Mouse (Mus musculus) liver, embryonic 13.5 days (tissue): Measurements from ENCODE around the gene Gabbr2. TPM values are rescaled to one million over a fixed set of nuclear protein-coding genes. Genes with fewer than 3 reads are reported as not detected.

ENCODE experiments used
- ATAC-seq: fragments of 200-750 bp; cut with Nextera tagmentation; 2 replicates; pipeline ENCODE4 v1.8.0; 2017; ENCODE audit warnings: low read depth, mild to moderate bottlenecking, moderate number of reproducible peaks, moderate library complexity
- DNase-seq: peaks from one replicate; pipeline ENCODE4 v3.0.0; 2022
- H3K27ac ChIP-seq: fragments of 300-500 bp; sonication (generic); 2 replicates; pipeline ENCODE4 v1.5.1; 2015; ENCODE audit warnings: moderate library complexity, mild to moderate bottlenecking, inconsistent platforms
- H3K27me3 ChIP-seq: fragments of 300-500 bp; sonication (generic); 2 replicates; pipeline ENCODE4 v1.6.1; 2015; ENCODE audit warnings: mild to moderate bottlenecking, inconsistent platforms
- H3K36me3 ChIP-seq: fragments of 300-500 bp; sonication (generic); 2 replicates; pipeline ENCODE4 v1.6.1; 2015; ENCODE audit warnings: mild to moderate bottlenecking, inconsistent platforms
- H3K4me1 ChIP-seq: fragments of 300-500 bp; sonication (generic); replicated peaks from 2 replicates; pipeline ENCODE4 v1.6.1; 2015; ENCODE audit warnings: inconsistent platforms
- H3K4me2 ChIP-seq: fragments of 300-500 bp; sonication (generic); 2 replicates; pipeline ENCODE4 v1.6.1; 2015; ENCODE audit warnings: inconsistent platforms, mild to moderate bottlenecking, moderate library complexity
- H3K4me3 ChIP-seq: fragments of 300-500 bp; sonication (generic); replicated peaks from 2 replicates; pipeline ENCODE4 v1.5.1; 2015; ENCODE audit warnings: mild to moderate bottlenecking, inconsistent platforms
- H3K9ac ChIP-seq: fragments of 300-500 bp; sonication (generic); 2 replicates; pipeline ENCODE4 v1.6.1; 2015; ENCODE audit warnings: mild to moderate bottlenecking, inconsistent platforms
- H3K9me3 ChIP-seq: fragments of 300-500 bp; sonication (generic); replicated peaks from 2 replicates; pipeline ENCODE4 v1.6.1; 2016; ENCODE audit warnings: inconsistent platforms
- WGBS: fragments of 180-500 bp; shearing (Covaris S2); methylation state at CpG from one replicate; pipeline ENCODE4 v1.1.7; 2015; ENCODE audit not compliant: insufficient replicate concordance; 5-methylcytosine and 5-hydroxymethylcytosine counted together
- polyA plus RNA-seq: library from polyadenylated mRNA; unstranded; fragments of >200 nt; fragmentation: Nextera tagmentation; extraction: Ambion mirVana; gene quantifications from 2 replicates; pipeline ENCODE4 v1.2.1, GENCODE M21; 2015

Gene Gabbr2
- polyA plus RNA-seq, 1 experiment from 2014 or later, result 0.09 TPM

DNA sequence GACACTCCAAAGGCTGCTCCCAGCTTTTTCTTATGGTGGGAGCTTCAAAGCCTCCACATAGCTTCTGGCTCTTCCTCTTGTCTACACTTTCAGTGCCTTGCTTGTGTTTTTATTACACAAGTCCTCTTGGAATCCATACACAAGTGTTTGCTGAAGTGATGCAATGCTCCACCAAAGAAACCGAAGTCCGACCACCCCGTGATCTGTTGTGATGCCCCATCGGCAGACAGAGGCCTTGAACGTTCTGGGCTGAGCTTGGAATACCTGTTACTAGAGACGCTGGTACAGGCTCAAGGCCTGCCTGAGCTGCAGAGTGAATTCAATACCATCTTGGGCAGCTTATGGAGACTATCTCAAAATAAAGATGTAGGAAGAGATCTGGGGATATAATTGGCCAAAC lies 3.9 kb downstream of the Gabbr2 start:
- Histone ChIP-seq H3K4me2 (no peak overlapping the region), H3K4me1 (0 out of 2 replicates have a peak, but pooled peaks cover 4% of the 10 kb centered on the region), H3K4me3 (no peak overlapping the region), H3K9ac (no peak overlapping the region), H3K36me3 (no peaks in the 10 kb centered on the region), H3K9me3 (no peaks in the 10 kb centered on the region), H3K27me3 (peaks cover 55% of the 10 kb centered on the region), H3K27ac (no peak overlapping the region)
- ATAC-seq (no peak), DNase-seq (no peak)
- WGBS, result 61% methylated on average over 6 of the region's 6 CpGs

DNA sequence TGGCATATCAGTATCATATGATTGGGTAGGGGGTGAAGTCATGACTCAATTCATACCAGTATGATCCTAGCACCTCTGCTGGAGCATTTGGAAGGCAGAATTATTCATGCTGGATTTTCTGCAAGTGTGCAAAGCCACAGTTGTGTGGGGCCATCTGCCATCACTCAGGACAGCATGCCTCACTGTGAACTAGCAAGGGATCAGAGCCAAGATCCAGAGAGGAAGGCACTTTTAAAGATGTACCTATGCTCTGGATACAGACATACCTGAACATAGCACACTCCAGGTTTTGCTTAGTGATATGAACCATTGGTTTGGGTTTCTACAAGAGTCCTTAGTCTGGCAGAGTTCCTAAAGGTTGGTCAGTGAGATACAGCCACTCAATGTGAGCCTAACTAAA lies 5.6 kb downstream of the Gabbr2 start:
- ATAC-seq (no peak), DNase-seq (no peak)
- no peaks in the 10 kb centered on the region for H3K36me3 ChIP-seq
- no peak overlapping the region for H3K27ac ChIP-seq
- no peaks in the 10 kb centered on the region for H3K9me3 ChIP-seq
- H3K4me2 ChIP-seq, result no peak overlapping the region
- no peak overlapping the region for H3K9ac ChIP-seq
- peaks cover 38% of the 10 kb centered on the region for H3K27me3 ChIP-seq
- H3K4me3 ChIP-seq, result no peak overlapping the region
- H3K4me1 ChIP-seq, result no peaks in the 10 kb centered on the region

DNA sequence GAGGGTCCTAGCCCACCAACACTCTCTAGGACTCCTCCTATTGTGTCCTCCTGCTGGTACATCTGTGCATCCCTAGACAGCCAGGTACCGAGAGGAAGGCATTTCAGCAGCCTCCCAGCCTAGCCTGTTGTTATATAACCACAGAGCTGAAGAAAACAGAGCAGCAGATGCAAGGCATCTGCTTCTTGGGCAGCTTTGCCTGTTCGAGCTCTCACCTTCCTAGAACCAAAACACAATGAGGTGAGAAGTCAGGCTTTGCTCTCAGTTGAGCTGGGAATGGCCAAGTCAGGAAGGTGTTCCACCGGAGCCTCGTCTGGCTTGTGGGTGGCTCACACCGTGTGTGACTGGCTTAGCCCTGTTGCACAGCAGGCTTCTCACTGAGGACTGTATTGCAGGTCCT lies 8.8 kb downstream of the Gabbr2 start:
- Histone ChIP-seq H3K4me3 (no peak overlapping the region), H3K36me3 (no peaks in the 10 kb centered on the region), H3K9me3 (no peaks in the 10 kb centered on the region), H3K4me1 (no peaks in the 10 kb centered on the region), H3K27ac (no peak overlapping the region), H3K9ac (no peak overlapping the region), H3K4me2 (no peak overlapping the region), H3K27me3 (peaks cover 8% of the 10 kb centered on the region; the same call in 1 of the 2 replicates)
- ATAC-seq, result no peak
- no peak for DNase-seq
- 44% methylated on average over 5 of the region's 5 CpGs for WGBS

DNA sequence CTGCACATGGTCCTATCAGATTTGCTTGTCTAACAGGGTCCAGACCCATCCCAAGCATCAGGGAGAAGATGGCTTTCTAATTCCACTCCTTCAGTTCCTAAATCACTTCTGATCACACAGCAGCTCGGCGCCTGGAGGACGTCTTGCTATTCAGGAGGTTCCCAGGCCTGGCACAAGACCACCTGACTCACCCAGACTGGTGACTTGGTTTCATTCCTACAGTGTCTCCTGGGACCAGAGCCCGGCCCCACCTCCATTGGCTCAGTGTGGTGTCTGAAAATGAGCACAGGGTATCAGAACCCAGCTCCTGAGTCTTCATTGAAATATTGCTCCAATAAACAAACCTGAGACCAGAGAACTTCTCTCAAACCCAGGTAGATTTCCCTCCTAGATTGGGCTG lies 9.6 kb downstream of the Gabbr2 start:
- H3K9ac ChIP-seq, result no peak overlapping the region
- no peak for ATAC-seq
- no peak for DNase-seq
- H3K9me3 ChIP-seq, result no peaks in the 10 kb centered on the region
- H3K36me3 ChIP-seq, result no peaks in the 10 kb centered on the region
- no peaks in the 10 kb centered on the region for H3K4me1 ChIP-seq
- H3K27ac ChIP-seq, result no peak overlapping the region
- H3K4me3 ChIP-seq, result no peak overlapping the region
- 61% methylated on average over 4 of the region's 4 CpGs for WGBS
- no peak overlapping the region for H3K4me2 ChIP-seq
- peaks cover 4% of the 10 kb centered on the region; the same call in 1 of the 2 replicates for H3K27me3 ChIP-seq

DNA sequence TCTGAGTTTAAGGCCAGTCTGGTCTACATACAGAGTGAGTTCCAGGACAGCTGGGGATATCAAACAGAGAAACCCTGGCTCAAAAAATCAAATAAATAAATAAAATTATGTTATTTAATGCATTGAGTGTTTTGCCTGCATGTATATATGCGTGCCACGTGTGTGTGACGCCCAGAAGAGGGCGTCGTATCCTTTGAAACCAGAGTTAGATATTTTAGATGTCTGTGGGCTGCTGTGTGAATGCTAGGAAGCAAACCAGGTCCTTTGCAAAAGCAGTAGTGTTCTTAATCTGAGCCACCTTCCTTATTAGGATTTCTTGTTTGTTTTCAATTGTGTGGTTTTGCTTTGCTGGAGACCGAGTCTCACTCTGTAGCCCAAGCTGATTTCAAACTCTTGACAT lies 13.3 kb downstream of the Gabbr2 start:
- no peaks in the 10 kb centered on the region; the same call in 1 of the 2 replicates for H3K27me3 ChIP-seq
- no peaks in the 10 kb centered on the region for H3K36me3 ChIP-seq
- H3K4me1 ChIP-seq, result no peaks in the 10 kb centered on the region
- H3K4me3 ChIP-seq, result no peak overlapping the region
- H3K9me3 ChIP-seq, result no peaks in the 10 kb centered on the region
- WGBS, result 75% methylated on average over 6 of the region's 6 CpGs
- ATAC-seq (no peak), DNase-seq (no peak)
- no peak overlapping the region for H3K27ac ChIP-seq
- no peak overlapping the region for H3K4me2 ChIP-seq
- H3K9ac ChIP-seq, result no peak overlapping the region

DNA sequence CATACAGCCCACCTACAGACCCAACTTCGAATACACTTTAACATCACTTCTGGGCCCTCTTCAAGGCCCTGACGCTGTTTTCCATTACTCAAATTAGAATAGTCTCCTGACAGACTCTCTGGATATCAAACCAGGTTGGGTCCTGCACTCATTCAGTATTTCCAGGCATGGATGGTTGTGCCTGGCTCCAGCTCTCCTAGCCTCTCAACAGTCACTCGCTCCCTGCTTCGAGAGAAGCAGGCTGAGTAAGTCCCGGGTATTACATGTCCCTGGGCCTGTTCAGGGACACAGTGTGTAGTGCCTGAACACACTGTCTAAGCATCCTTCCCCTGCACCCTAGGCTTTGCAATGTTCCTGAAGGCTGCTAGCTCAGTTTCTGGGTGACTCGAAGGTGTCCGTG lies 14.5 kb downstream of the Gabbr2 start:
- no peak overlapping the region for H3K27ac ChIP-seq
- DNase-seq, result no peak
- ATAC-seq, result no peak
- H3K36me3 ChIP-seq, result no peaks in the 10 kb centered on the region
- 75% methylated on average over 7 of the region's 7 CpGs for WGBS
- no peak overlapping the region for H3K9ac ChIP-seq
- no peaks in the 10 kb centered on the region; the same call in 1 of the 2 replicates for H3K27me3 ChIP-seq
- no peak overlapping the region for H3K4me2 ChIP-seq
- no peaks in the 10 kb centered on the region for H3K9me3 ChIP-seq
- H3K4me1 ChIP-seq, result no peaks in the 10 kb centered on the region
- no peak overlapping the region for H3K4me3 ChIP-seq

DNA sequence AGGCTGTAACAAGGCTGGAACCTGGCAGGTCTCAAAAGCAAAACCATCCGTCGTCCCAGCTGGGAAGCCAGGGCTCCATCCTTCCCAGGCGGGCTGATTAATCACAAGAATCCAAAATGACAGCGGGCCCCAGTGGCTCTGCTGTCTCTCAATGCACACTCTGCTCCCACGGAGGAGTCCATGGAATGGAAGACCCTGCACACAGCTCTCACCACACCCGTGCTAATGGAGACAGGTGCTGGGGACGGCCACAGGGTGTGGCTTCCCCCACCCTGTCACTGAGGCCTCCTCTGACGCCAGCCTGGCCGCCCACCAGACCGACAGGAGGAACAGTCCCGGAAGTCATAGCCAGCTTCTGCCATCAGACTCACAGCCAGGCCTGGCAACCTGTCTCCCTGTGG lies 15.0 kb downstream of the Gabbr2 start:
- no peak overlapping the region for H3K27ac ChIP-seq
- ATAC-seq (no peak), DNase-seq (no peak)
- WGBS, result 50% methylated on average over 11 of the region's 11 CpGs
- H3K4me3 ChIP-seq, result no peak overlapping the region
- H3K9me3 ChIP-seq, result no peaks in the 10 kb centered on the region
- H3K9ac ChIP-seq, result no peak overlapping the region
- no peaks in the 10 kb centered on the region; the same call in 1 of the 2 replicates for H3K27me3 ChIP-seq
- no peaks in the 10 kb centered on the region for H3K36me3 ChIP-seq
- no peaks in the 10 kb centered on the region for H3K4me1 ChIP-seq
- H3K4me2 ChIP-seq, result no peak overlapping the region

DNA sequence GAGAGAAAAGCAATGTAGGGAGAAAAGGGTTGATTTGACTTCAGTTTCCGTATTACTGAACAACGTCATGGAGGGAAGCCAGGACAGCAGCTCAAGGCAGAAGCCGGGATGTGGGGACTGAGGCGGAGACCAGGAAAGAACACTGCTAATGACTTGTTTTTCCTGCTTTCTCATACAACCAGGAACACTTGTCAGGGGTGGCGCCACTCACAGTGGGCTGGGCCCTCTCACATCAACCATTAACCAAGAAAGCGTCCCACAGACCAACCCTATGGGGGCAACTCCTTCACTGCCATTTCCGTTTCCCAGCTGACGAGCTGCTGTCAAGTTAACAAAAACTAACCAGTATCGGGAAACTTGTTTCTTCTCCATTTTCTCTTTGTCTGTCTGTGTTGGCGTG lies 18.4 kb downstream of the Gabbr2 start:
- H3K4me3 ChIP-seq, result no peak overlapping the region
- H3K27ac ChIP-seq, result no peak overlapping the region
- no peak for DNase-seq
- no peaks in the 10 kb centered on the region for H3K36me3 ChIP-seq
- no peak for ATAC-seq
- H3K4me1 ChIP-seq, result no peaks in the 10 kb centered on the region
- 57% methylated on average over 10 of the region's 10 CpGs for WGBS
- H3K4me2 ChIP-seq, result no peak overlapping the region
- no peak overlapping the region for H3K9ac ChIP-seq
- no peaks in the 10 kb centered on the region for H3K27me3 ChIP-seq
- H3K9me3 ChIP-seq, result no peaks in the 10 kb centered on the region

DNA sequence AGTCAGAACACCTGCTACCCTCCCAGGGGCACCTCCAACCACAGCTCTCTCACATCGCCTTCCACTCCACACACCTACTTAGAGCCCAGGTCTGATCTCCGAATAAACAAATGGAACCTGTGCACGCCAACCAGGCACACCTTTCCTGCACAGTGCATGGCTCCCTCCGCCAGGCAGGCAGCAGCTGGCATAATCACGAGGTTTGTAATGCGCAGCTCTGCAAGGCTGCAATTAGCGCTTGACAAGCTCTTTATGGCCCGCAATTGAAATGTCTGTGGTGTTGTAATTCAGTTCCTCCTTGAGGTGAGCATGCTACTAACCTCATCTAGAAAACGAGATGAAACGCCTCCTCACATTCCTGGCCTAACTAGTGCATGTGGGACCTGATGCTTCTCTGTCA lies 23.7 kb downstream of the Gabbr2 start:
- H3K9me3 ChIP-seq, result no peaks in the 10 kb centered on the region
- H3K4me3 ChIP-seq, result no peak overlapping the region
- no peaks in the 10 kb centered on the region for H3K27me3 ChIP-seq
- 62% methylated on average over 10 of the region's 10 CpGs for WGBS
- no peaks in the 10 kb centered on the region for H3K36me3 ChIP-seq
- no peak overlapping the region for H3K9ac ChIP-seq
- no peak overlapping the region for H3K27ac ChIP-seq
- ATAC-seq (no peak), DNase-seq (no peak)
- no peaks in the 10 kb centered on the region for H3K4me1 ChIP-seq
- no peak overlapping the region for H3K4me2 ChIP-seq

DNA sequence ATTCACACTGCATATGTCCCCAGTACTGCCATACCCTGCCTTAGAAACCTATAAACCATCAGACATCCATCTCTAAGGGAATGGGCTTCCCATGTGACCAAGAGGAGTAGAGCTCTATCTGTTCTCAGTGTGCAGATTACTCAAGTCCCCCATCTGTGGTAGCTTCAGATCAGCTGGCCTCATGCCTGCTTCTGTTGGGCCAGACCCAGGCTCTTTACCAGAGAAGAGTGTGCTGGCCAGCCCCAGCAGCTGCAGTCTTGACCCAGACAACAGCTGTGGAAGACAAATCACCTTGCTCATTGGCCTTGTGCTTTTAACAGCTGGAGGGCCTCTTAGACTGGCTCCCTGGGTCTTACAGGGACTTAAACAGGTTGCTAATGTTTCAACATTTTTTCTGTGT lies 25.1 kb downstream of the Gabbr2 start:
- no peak overlapping the region for H3K4me2 ChIP-seq
- DNase-seq, result no peak

DNA sequence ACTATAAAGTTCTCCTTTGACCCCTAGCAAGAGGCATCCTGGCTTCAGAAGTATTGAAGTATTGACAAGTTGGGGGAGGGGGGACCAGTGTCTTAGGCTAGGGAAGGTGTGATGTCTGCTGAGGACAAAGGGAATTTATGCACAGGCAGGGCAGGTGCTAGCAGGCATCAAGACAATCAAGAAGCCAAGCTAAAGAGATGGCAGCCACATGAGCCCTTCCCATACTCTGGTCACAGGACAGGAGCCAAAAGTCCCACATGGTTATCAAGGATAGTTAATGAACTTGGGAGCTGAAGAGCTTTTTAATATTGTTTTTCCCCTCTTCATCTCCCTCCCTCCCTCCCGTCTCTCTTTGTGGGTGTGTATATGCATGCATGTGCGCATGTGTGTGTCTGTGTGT lies 30.3 kb downstream of the Gabbr2 start:
- WGBS, result 54% methylated on average over 2 of the region's 2 CpGs
- DNase-seq (no peak), ATAC-seq (no peak)

More for the DNA sequence above, 25.1 kb downstream of the Gabbr2 start:
- ATAC-seq, result no peak
- no peaks in the 10 kb centered on the region for H3K36me3 ChIP-seq
- no peak overlapping the region for H3K4me3 ChIP-seq
- no peaks in the 10 kb centered on the region for H3K27me3 ChIP-seq
- H3K9ac ChIP-seq, result no peak overlapping the region
- no peaks in the 10 kb centered on the region for H3K9me3 ChIP-seq
- H3K4me1 ChIP-seq, result no peaks in the 10 kb centered on the region
- no peak overlapping the region for H3K27ac ChIP-seq

DNA sequence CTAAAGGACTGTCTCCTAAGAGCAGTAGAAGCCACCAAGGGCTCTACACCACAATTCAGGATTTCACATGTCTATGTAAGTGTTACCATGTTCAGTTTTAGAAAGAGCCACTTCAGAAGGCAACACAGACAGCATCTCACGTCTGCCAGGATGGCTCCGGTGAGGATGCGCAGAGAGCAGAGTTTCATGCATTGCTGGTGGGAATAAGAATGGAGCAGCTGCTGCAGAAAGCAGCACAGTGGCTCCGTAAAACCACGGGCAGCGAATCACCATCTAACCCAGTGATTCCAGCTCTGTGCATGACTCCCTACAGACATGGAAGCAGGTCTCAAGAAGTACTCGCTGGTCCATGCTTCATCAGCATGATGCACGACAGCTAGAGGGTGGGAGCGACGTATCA lies 31.5 kb downstream of the Gabbr2 start:
- no peak overlapping the region for H3K9ac ChIP-seq
- H3K4me3 ChIP-seq, result no peak overlapping the region
- no peaks in the 10 kb centered on the region for H3K36me3 ChIP-seq
- H3K9me3 ChIP-seq, result no peaks in the 10 kb centered on the region
- H3K27ac ChIP-seq, result no peak overlapping the region
- H3K4me1 ChIP-seq, result no peaks in the 10 kb centered on the region
- H3K4me2 ChIP-seq, result no peak overlapping the region
- ATAC-seq, result no peak
- no peaks in the 10 kb centered on the region for H3K27me3 ChIP-seq
- WGBS, result 67% methylated on average over 10 of the region's 10 CpGs
- no peak for DNase-seq

More for the DNA sequence above, 30.3 kb downstream of the Gabbr2 start:
- Histone ChIP-seq H3K4me2 (no peak overlapping the region), H3K4me3 (no peak overlapping the region), H3K9ac (no peak overlapping the region), H3K27me3 (no peaks in the 10 kb centered on the region), H3K27ac (no peak overlapping the region), H3K4me1 (no peaks in the 10 kb centered on the region), H3K36me3 (no peaks in the 10 kb centered on the region), H3K9me3 (no peaks in the 10 kb centered on the region)
